Mouse (Mus musculus): ENCODE data around the gene Wdr70. TPM values are rescaled to one million over a fixed set of nuclear protein-coding genes. Genes with fewer than 3 reads are reported as not detected.

Wdr70 gene
- polyA plus RNA-seq, 1 experiment from 2014 or later = 37.5 TPM

- WGBS = 94% methylated on average over 1 of the region's 1 CpGs
- no peak overlapping the region for H3K4me3 ChIP-seq (ENCODE audit: low read length)
- H3K36me3 ChIP-seq (ENCODE audit: control insufficient read depth, insufficient read depth) = no peaks in the 10 kb centered on the region
- no peak overlapping the region for H3K4me2 ChIP-seq (ENCODE audit: low read depth, low read length)
- H3K4me1 ChIP-seq (ENCODE audit: control insufficient read depth, insufficient read depth, low read length) = no peaks in the 10 kb centered on the region
- no peak for ATAC-seq (replicated peaks; ENCODE audit: extremely low read depth, insufficient read depth, low FRiP score)
- no peak overlapping the region for H3K9ac ChIP-seq (ENCODE audit: low read length)
- H3K9me3 ChIP-seq (replicated peaks; ENCODE audit: control insufficient read depth, low read length) = no peaks in the 10 kb centered on the region
- H3K27me3 ChIP-seq (ENCODE audit: control insufficient read depth, insufficient read depth, low read length) = no peaks in the 10 kb centered on the region
- H3K27ac ChIP-seq (ENCODE audit: low read length) = no peak overlapping the region
These were observed 257.3 kb downstream of the Wdr70 start for GRCm38 (mm10) chr15:7841664-7842063.

- no peak for ATAC-seq (replicated peaks; ENCODE audit: extremely low read depth, insufficient read depth, low FRiP score)
- Histone ChIP-seq H3K4me2 (ENCODE audit: low read depth, low read length) (no peak overlapping the region), H3K9me3 (replicated peaks; ENCODE audit: control insufficient read depth, low read length) (no peaks in the 10 kb centered on the region), H3K9ac (ENCODE audit: low read length) (no peak overlapping the region), H3K36me3 (ENCODE audit: control insufficient read depth, insufficient read depth) (no peaks in the 10 kb centered on the region), H3K27me3 (ENCODE audit: control insufficient read depth, insufficient read depth, low read length) (no peaks in the 10 kb centered on the region), H3K4me1 (ENCODE audit: control insufficient read depth, insufficient read depth, low read length) (no peaks in the 10 kb centered on the region), H3K27ac (ENCODE audit: low read length) (no peak overlapping the region), H3K4me3 (ENCODE audit: low read length) (no peak overlapping the region)
- 59% methylated on average over 7 of the region's 7 CpGs for WGBS
These were observed 260.1 kb downstream of the Wdr70 start for GRCm38 (mm10) chr15:7838921-7839309.

- peak; percentile 6; the same call in 1 of the 2 replicates for ATAC-seq (replicated peaks; ENCODE audit: extremely low read depth, insufficient read depth, low FRiP score)
- no peak overlapping the region for H3K4me3 ChIP-seq (ENCODE audit: low read length)
- H3K27ac ChIP-seq (ENCODE audit: low read length) = no peak overlapping the region
- H3K36me3 ChIP-seq (ENCODE audit: control insufficient read depth, insufficient read depth) = no peaks in the 10 kb centered on the region
- no peak overlapping the region for H3K9ac ChIP-seq (ENCODE audit: low read length)
- no peak overlapping the region for H3K4me2 ChIP-seq (ENCODE audit: low read depth, low read length)
- H3K4me1 ChIP-seq (ENCODE audit: control insufficient read depth, insufficient read depth, low read length) = no peaks in the 10 kb centered on the region
- no peaks in the 10 kb centered on the region for H3K9me3 ChIP-seq (replicated peaks; ENCODE audit: control insufficient read depth, low read length)
- H3K27me3 ChIP-seq (ENCODE audit: control insufficient read depth, insufficient read depth, low read length) = no peaks in the 10 kb centered on the region
- WGBS = 54% methylated on average over 8 of the region's 8 CpGs
These were observed 260.7 kb downstream of the Wdr70 start for GRCm38 (mm10) chr15:7838060-7838920.

GRCm38 (mm10) chr15:7835404-7835803 is 263.6 kb downstream of the Wdr70 start:
- no peaks in the 10 kb centered on the region for H3K36me3 ChIP-seq (ENCODE audit: control insufficient read depth, insufficient read depth)
- H3K4me2 ChIP-seq (ENCODE audit: low read depth, low read length) = no peak overlapping the region
- 85% methylated on average over 9 of the region's 9 CpGs for WGBS
- H3K4me3 ChIP-seq (ENCODE audit: low read length) = no peak overlapping the region
- H3K27ac ChIP-seq (ENCODE audit: low read length) = no peak overlapping the region
- no peaks in the 10 kb centered on the region for H3K4me1 ChIP-seq (ENCODE audit: control insufficient read depth, insufficient read depth, low read length)
- no peaks in the 10 kb centered on the region for H3K9me3 ChIP-seq (replicated peaks; ENCODE audit: control insufficient read depth, low read length)
- ATAC-seq (replicated peaks; ENCODE audit: extremely low read depth, insufficient read depth, low FRiP score) = no peak
- H3K27me3 ChIP-seq (ENCODE audit: control insufficient read depth, insufficient read depth, low read length) = no peaks in the 10 kb centered on the region
- no peak overlapping the region for H3K9ac ChIP-seq (ENCODE audit: low read length)

- Histone ChIP-seq H3K9ac (ENCODE audit: low read length) (no peak overlapping the region), H3K27me3 (ENCODE audit: control insufficient read depth, insufficient read depth, low read length) (peaks cover 4% of the 10 kb centered on the region), H3K4me2 (ENCODE audit: low read depth, low read length) (no peak overlapping the region), H3K9me3 (replicated peaks; ENCODE audit: control insufficient read depth, low read length) (no peaks in the 10 kb centered on the region), H3K4me3 (ENCODE audit: low read length) (no peak overlapping the region), H3K36me3 (ENCODE audit: control insufficient read depth, insufficient read depth) (no peaks in the 10 kb centered on the region), H3K27ac (ENCODE audit: low read length) (no peak overlapping the region), H3K4me1 (ENCODE audit: control insufficient read depth, insufficient read depth, low read length) (peaks cover 6% of the 10 kb centered on the region; the same call in 1 of the 2 replicates)
- 26% methylated on average over 6 of the region's 6 CpGs for WGBS
- 0 out of 2 replicates have a peak, but pooled peaks have one; percentile 41 for ATAC-seq (replicated peaks; ENCODE audit: extremely low read depth, insufficient read depth, low FRiP score)
These were observed 273.5 kb downstream of the Wdr70 start for GRCm38 (mm10) chr15:7825530-7825929.

GRCm38 (mm10) chr15:7823886-7824285 is 275.1 kb downstream of the Wdr70 start:
- H3K4me3 ChIP-seq (ENCODE audit: low read length) = no peak overlapping the region
- peak overlapping the region; percentile 40 for H3K4me2 ChIP-seq (ENCODE audit: low read depth, low read length)
- WGBS = 51% methylated on average over 6 of the region's 6 CpGs
- H3K27me3 ChIP-seq (ENCODE audit: control insufficient read depth, insufficient read depth, low read length) = peaks cover 15% of the 10 kb centered on the region
- H3K9ac ChIP-seq (ENCODE audit: low read length) = peak overlapping the region; percentile 53
- H3K36me3 ChIP-seq (ENCODE audit: control insufficient read depth, insufficient read depth) = no peaks in the 10 kb centered on the region
- ATAC-seq (replicated peaks; ENCODE audit: extremely low read depth, insufficient read depth, low FRiP score) = no peak
- H3K4me1 ChIP-seq (ENCODE audit: control insufficient read depth, insufficient read depth, low read length) = peaks cover 6% of the 10 kb centered on the region; the same call in 1 of the 2 replicates
- no peak overlapping the region for H3K27ac ChIP-seq (ENCODE audit: low read length)
- no peaks in the 10 kb centered on the region for H3K9me3 ChIP-seq (replicated peaks; ENCODE audit: control insufficient read depth, low read length)

Small RNAs within 50 kb of the gene (microRNA-seq; reads per million reads assigned to microRNA genes)
- not detected for gene Gm27529

Other genes with a start within 250 kb of the Wdr70 start
- 9.4 and 10.1 TPM in 2 replicates for gene Nup155, start 10.1 kb upstream of the Wdr70 start, polyA plus RNA-seq (2015; fragmentation: Nextera tagmentation; extraction: Ambion mirVana)
- gene Cplane1, start 69.9 kb upstream of the Wdr70 start, polyA plus RNA-seq (2015; fragmentation: Nextera tagmentation; extraction: Ambion mirVana) = 4.0 and 5.4 TPM in 2 replicates